Comparison of ENCODE assay signal across 8 mouse cellular contexts in genomic region chr8:122556030-122557009, GRCm38 (mm10). TPM values are rescaled to one million over a fixed set of nuclear protein-coding genes. Genes with fewer than 3 reads are reported as not detected.
DNase-seq lines count a peak whose midpoint lies in the region; ATAC-seq and TF ChIP-seq lines count a peak whose summit lies in the region.

No protein-coding gene starts in this region.

- H3K27me3 ChIP-seq in hindbrain, embryonic 11.5 days (ENCODE audit: control insufficient read depth, insufficient read depth, low read length), result peaks cover 4% of the 10 kb centered on the region
- H3K27me3 ChIP-seq in hindbrain, embryonic 12.5 days, result peaks cover 9% of the 10 kb centered on the region
- H3K27me3 ChIP-seq in kidney, postnatal 0 days (ENCODE audit: insufficient read depth, low read length), result no peaks in the 10 kb centered on the region

- H3K4me2 ChIP-seq in hindbrain, embryonic 11.5 days (replicated peaks; ENCODE audit: low read depth, low read length), result no peak overlapping the region
- no peak overlapping the region for H3K4me2 ChIP-seq in hindbrain, embryonic 12.5 days (replicated peaks)
- no peak overlapping the region for H3K4me2 ChIP-seq in kidney, postnatal 0 days (ENCODE audit: low read length)

- 59% methylated on average over 12 of the region's 12 CpGs for WGBS in hindbrain, embryonic 11.5 days
- 74% methylated on average over 12 of the region's 12 CpGs for WGBS in hindbrain, embryonic 12.5 days
- 59% methylated on average over 12 of the region's 12 CpGs for WGBS in kidney, postnatal 0 days

- ATAC-seq in hindbrain, embryonic 11.5 days (ENCODE audit: low FRiP score), result 0 out of 2 replicates have a peak, but pooled peaks have one; percentile 35
- no peak for ATAC-seq in hindbrain, embryonic 12.5 days (ENCODE audit: low FRiP score)
- 0 out of 2 replicates have a peak, but pooled peaks have one; percentile 37 for ATAC-seq in kidney, postnatal 0 days (replicated peaks; ENCODE audit: low FRiP score, low read depth)

- H3K36me3 ChIP-seq in hindbrain, embryonic 11.5 days (ENCODE audit: control insufficient read depth, insufficient read depth, low read length), result no peaks in the 10 kb centered on the region
- no peaks in the 10 kb centered on the region for H3K36me3 ChIP-seq in hindbrain, embryonic 12.5 days
- H3K36me3 ChIP-seq in kidney, postnatal 0 days (ENCODE audit: insufficient read depth, low read length), result no peaks in the 10 kb centered on the region

- H3K4me1 ChIP-seq in hindbrain, embryonic 11.5 days (replicated peaks; ENCODE audit: control insufficient read depth, insufficient read depth, low read length), result peaks cover 1% of the 10 kb centered on the region; the same call in 1 of the 2 replicates
- peaks cover 19% of the 10 kb centered on the region; the same call in 1 of the 2 replicates for H3K4me1 ChIP-seq in hindbrain, embryonic 12.5 days
- H3K4me1 ChIP-seq in kidney, postnatal 0 days (replicated peaks; ENCODE audit: insufficient read depth, low read length), result no peaks in the 10 kb centered on the region; the same call in 1 of the 2 replicates

- TF ChIP-seq CTCF in kidney, postnatal 0 days (IDR thresholded peaks at IDR 0.05; ENCODE audit: low read depth), result no peak

- H3K9ac ChIP-seq in hindbrain, embryonic 11.5 days (ENCODE audit: low read depth, low read length), result no peak overlapping the region
- H3K9ac ChIP-seq in hindbrain, embryonic 12.5 days, result no peak overlapping the region
- peak overlapping the region; percentile 5; the same call in 1 of the 2 replicates for H3K9ac ChIP-seq in kidney, postnatal 0 days (ENCODE audit: low read depth, low read length)

- H3K4me3 ChIP-seq in hindbrain, embryonic 11.5 days (ENCODE audit: low read depth, low read length), result no peak overlapping the region
- H3K4me3 ChIP-seq in hindbrain, embryonic 12.5 days, result no peak overlapping the region
- H3K4me3 ChIP-seq in kidney, postnatal 0 days (replicated peaks; ENCODE audit: low read depth, low read length), result no peak overlapping the region

- no peak for DNase-seq in hindbrain, embryonic 11.5 days (ENCODE audit: low spot score)
- peak; percentile 54 for DNase-seq in adrenal gland, postnatal 25 days
- DNase-seq in heart, adult 9 months (ENCODE audit: low spot score in 2 of 2), result peak; percentile 70 to 81
- peak; percentile 74 for DNase-seq in kidney, postnatal 0 days (ENCODE audit: low spot score)
- DNase-seq in lung, postnatal 4 days, result peak; percentile 85 to 90
- peak; percentile 92 for DNase-seq in thymus, postnatal 14 days
- DNase-seq in layer of hippocampus, postnatal 10 days (ENCODE audit: low spot score in 2 of 2), result no peak

- no peak overlapping the region for H3K27ac ChIP-seq in hindbrain, embryonic 11.5 days (ENCODE audit: low read depth, low read length)
- H3K27ac ChIP-seq in hindbrain, embryonic 12.5 days, result no peak overlapping the region
- peak overlapping the region; percentile 72 for H3K27ac ChIP-seq in kidney, postnatal 0 days

- H3K9me3 ChIP-seq in hindbrain, embryonic 11.5 days (ENCODE audit: control insufficient read depth, low read length), result no peaks in the 10 kb centered on the region
- H3K9me3 ChIP-seq in hindbrain, embryonic 12.5 days (replicated peaks), result no peaks in the 10 kb centered on the region
- H3K9me3 ChIP-seq in kidney, postnatal 0 days (replicated peaks; ENCODE audit: low read length), result no peaks in the 10 kb centered on the region

RNA-seq across cellular contexts. Expression of gene Piezo1, which starts 5.2 kb away (rescaled TPM):
- polyA plus RNA-seq in hindbrain, embryonic 11.5 days (2014; fragmentation: Nextera tagmentation; extraction: Ambion mirVana), result 5.2 and 5.3 TPM in 2 replicates
- polyA plus RNA-seq in hindbrain, embryonic 12.5 days (2016; fragmentation: Nextera tagmentation; extraction: Ambion mirVana), result 8.9 TPM in 2 replicates
- 18.3 and 20.1 TPM in 2 replicates for total RNA-seq in adrenal gland, postnatal 25 days (2021)
- polyA plus RNA-seq in kidney, postnatal 0 days (2015; fragmentation: Nextera tagmentation; extraction: Ambion mirVana), result 12.5 and 14.9 TPM in 2 replicates
- total RNA-seq in layer of hippocampus, postnatal 10 days (2021), result 1 to 10 TPM; 8.2 to 8.9 TPM

RNA-seq across cellular contexts. Expression of gene Cdt1, which starts 11.5 kb away (rescaled TPM):
- polyA plus RNA-seq in hindbrain, embryonic 11.5 days (2014; fragmentation: Nextera tagmentation; extraction: Ambion mirVana), result 19.8 and 21.3 TPM in 2 replicates
- polyA plus RNA-seq in hindbrain, embryonic 12.5 days (2016; fragmentation: Nextera tagmentation; extraction: Ambion mirVana), result 22.7 and 23.9 TPM in 2 replicates
- 12.5 and 17.7 TPM in 2 replicates for total RNA-seq in adrenal gland, postnatal 25 days (2021)
- polyA plus RNA-seq in kidney, postnatal 0 days (2015; fragmentation: Nextera tagmentation; extraction: Ambion mirVana), result 21.2 and 24.7 TPM in 2 replicates
- 1 to 10 TPM; 3.0 to 5.0 TPM for total RNA-seq in layer of hippocampus, postnatal 10 days (2021)

RNA-seq across cellular contexts. Expression of gene Aprt, which starts 20.4 kb away (rescaled TPM):
- polyA plus RNA-seq in hindbrain, embryonic 11.5 days (2014; fragmentation: Nextera tagmentation; extraction: Ambion mirVana), result 194 and 206 TPM in 2 replicates
- polyA plus RNA-seq in hindbrain, embryonic 12.5 days (2016; fragmentation: Nextera tagmentation; extraction: Ambion mirVana), result 160 and 185 TPM in 2 replicates
- 50.6 and 66.4 TPM in 2 replicates for total RNA-seq in adrenal gland, postnatal 25 days (2021)
- polyA plus RNA-seq in kidney, postnatal 0 days (2015; fragmentation: Nextera tagmentation; extraction: Ambion mirVana), result 354 and 392 TPM in 2 replicates
- total RNA-seq in layer of hippocampus, postnatal 10 days (2021), result 10 to 100 TPM; 91.6 to 94.0 TPM

RNA-seq across cellular contexts. Expression of gene Galns, which starts 54.9 kb away (rescaled TPM):
- polyA plus RNA-seq in hindbrain, embryonic 11.5 days (2014; fragmentation: Nextera tagmentation; extraction: Ambion mirVana), result 4.7 and 6.2 TPM in 2 replicates
- 6.3 and 6.9 TPM in 2 replicates for polyA plus RNA-seq in hindbrain, embryonic 12.5 days (2016; fragmentation: Nextera tagmentation; extraction: Ambion mirVana)
- total RNA-seq in adrenal gland, postnatal 25 days (2021), result 6.2 and 7.3 TPM in 2 replicates
- 19.4 and 23.3 TPM in 2 replicates for polyA plus RNA-seq in kidney, postnatal 0 days (2015; fragmentation: Nextera tagmentation; extraction: Ambion mirVana)
- 10 to 100 TPM; 10.6 to 10.7 TPM for total RNA-seq in layer of hippocampus, postnatal 10 days (2021)

RNA-seq across cellular contexts. Expression of gene Trappc2l, which starts 55.1 kb away (rescaled TPM):
- polyA plus RNA-seq in hindbrain, embryonic 11.5 days (2014; fragmentation: Nextera tagmentation; extraction: Ambion mirVana), result 48.3 and 60.2 TPM in 2 replicates
- 48.2 and 52.6 TPM in 2 replicates for polyA plus RNA-seq in hindbrain, embryonic 12.5 days (2016; fragmentation: Nextera tagmentation; extraction: Ambion mirVana)
- total RNA-seq in adrenal gland, postnatal 25 days (2021), result 57.9 and 63.3 TPM in 2 replicates
- 64.5 and 73.3 TPM in 2 replicates for polyA plus RNA-seq in kidney, postnatal 0 days (2015; fragmentation: Nextera tagmentation; extraction: Ambion mirVana)
- 10 to 100 TPM; 75.6 to 79.9 TPM for total RNA-seq in layer of hippocampus, postnatal 10 days (2021)

Comparison
In these comparisons a context has a peak if more than half of its experiments do, and no peak if none do; other contexts are left out.
1. DNase-seq: peak in adrenal gland, postnatal 25 days (single experiment), heart, adult 9 months (2 of 2), kidney, postnatal 0 days (single experiment), lung, postnatal 4 days (2 of 2) and thymus, postnatal 14 days (single experiment); none in hindbrain, embryonic 11.5 days (single experiment) and layer of hippocampus, postnatal 10 days (0 of 2).